Mouse (Mus musculus): ENCODE measurements at regions not wholly inside any gene's neighbourhood (a gene's known extent, or its start where the extent isn't known, plus 50 kb on each side); places are given as distances from the start of the nearest gene placed in this dataset.
A peak's percentile ranks its signal among the peaks of the same experiment; 100 is the strongest.

- DNase-seq (ENCODE audit: low spot score) (peak; percentile 34), ATAC-seq (peak; percentile 71; the same call in 1 of the 2 replicates)
- 63% methylated on average over 10 of the region's 10 CpGs for WGBS
- H3K27ac ChIP-seq (ENCODE audit: low read depth, low read length), result no peak overlapping the region
- no peaks in the 10 kb centered on the region for H3K4me1 ChIP-seq (ENCODE audit: control insufficient read depth, insufficient read depth, low read length)
- no peak overlapping the region for H3K4me3 ChIP-seq (ENCODE audit: low read depth, low read length)
- H3K9ac ChIP-seq (ENCODE audit: low read length), result no peak overlapping the region
- H3K27me3 ChIP-seq (replicated peaks; ENCODE audit: control insufficient read depth, insufficient read depth, low read length), result no peaks in the 10 kb centered on the region
- no peaks in the 10 kb centered on the region for H3K36me3 ChIP-seq (ENCODE audit: control insufficient read depth, insufficient read depth, low read length)
- no peak overlapping the region for H3K4me2 ChIP-seq (ENCODE audit: low read length)
- no peaks in the 10 kb centered on the region for H3K9me3 ChIP-seq (replicated peaks; ENCODE audit: control insufficient read depth, low read length)
These were observed 483.6 kb downstream of the Bckdhb start for GRCm38 (mm10) chr9:84408260-84409203.
